Mouse (Mus musculus) heart, embryonic 15.5 days (tissue): ENCODE results near the gene Prkn. TPM values are rescaled to one million over a fixed set of nuclear protein-coding genes. Genes with fewer than 3 reads are reported as not detected.
"Not testable (repeated sequence)": the region's sequence is repeated elsewhere in the genome, so short reads cannot be mapped to it uniquely, and the experiment has no call there.

Experiments
- ATAC-seq: fragments of 200-750 bp; cut with Nextera tagmentation; replicated peaks from 2 replicates; pipeline ENCODE4 v1.8.0; 2017; ENCODE audit warnings: low read depth, moderate TSS enrichment; ENCODE audit not compliant: insufficient number of reproducible peaks, insufficient read depth, low FRiP score
- H3K27ac ChIP-seq: fragments of 300-500 bp; sonication (generic); 2 replicates; pipeline ENCODE4 v1.5.1; 2015; ENCODE audit warnings: mild to moderate bottlenecking, inconsistent platforms
- H3K27me3 ChIP-seq: fragments of 300-500 bp; sonication (generic); 2 replicates; pipeline ENCODE4 v1.6.1; 2015; ENCODE audit warnings: inconsistent platforms
- H3K36me3 ChIP-seq: fragments of 300-500 bp; sonication (generic); 2 replicates; pipeline ENCODE4 v1.6.1; 2015; ENCODE audit warnings: mild to moderate bottlenecking, inconsistent platforms
- H3K4me1 ChIP-seq: fragments of 300-500 bp; sonication (generic); replicated peaks from 2 replicates; pipeline ENCODE4 v1.6.1; 2015; ENCODE audit warnings: inconsistent platforms
- H3K4me2 ChIP-seq: fragments of 300-500 bp; sonication (generic); 2 replicates; pipeline ENCODE4 v1.6.1; 2015; ENCODE audit warnings: inconsistent platforms, mild to moderate bottlenecking, moderate library complexity
- H3K4me3 ChIP-seq: fragments of 300-500 bp; sonication (generic); 2 replicates; pipeline ENCODE4 v1.5.1; 2015; ENCODE audit warnings: mild to moderate bottlenecking, inconsistent platforms
- H3K9ac ChIP-seq: fragments of 300-500 bp; sonication (generic); 2 replicates; pipeline ENCODE4 v1.6.1; 2015; ENCODE audit warnings: mild to moderate bottlenecking, inconsistent platforms
- H3K9me3 ChIP-seq: fragments of 300-500 bp; sonication (generic); replicated peaks from 2 replicates; pipeline ENCODE4 v1.6.1; 2016; ENCODE audit warnings: inconsistent platforms
- WGBS: fragments of 180-500 bp; shearing (Covaris S2); methylation state at CpG from one replicate; pipeline ENCODE4 v1.1.7; 2015; ENCODE audit warnings: mixed read lengths; 5-methylcytosine and 5-hydroxymethylcytosine counted together
- polyA plus RNA-seq: library from polyadenylated mRNA; unstranded; fragments of >200 nt; fragmentation: Nextera tagmentation; extraction: Ambion mirVana; gene quantifications from 2 replicates; pipeline ENCODE4 v1.2.1, GENCODE M21; 2015

Prkn gene
- polyA plus RNA-seq, 1 experiment from 2014 or later = 2.1 TPM

DNA sequence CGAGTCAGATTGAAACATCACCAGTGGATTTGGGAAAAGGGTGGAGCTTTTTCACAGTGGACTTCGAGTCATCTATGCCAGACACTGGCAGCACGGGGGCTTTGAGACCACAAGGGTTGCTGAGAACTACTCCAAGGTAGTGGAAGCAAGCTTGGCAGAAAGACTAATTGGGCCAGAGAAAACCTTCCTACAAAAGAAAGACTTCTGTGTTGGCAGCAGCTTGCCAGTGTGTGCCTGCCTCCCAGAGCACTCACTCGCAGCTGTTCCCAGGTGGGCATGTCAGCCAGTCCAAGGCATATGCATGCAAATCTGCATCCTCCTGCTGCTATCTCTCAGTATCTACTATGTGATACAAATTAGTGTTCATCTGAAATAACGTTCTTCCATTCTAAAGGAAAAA is 302.1 kb downstream of the Prkn start:
- no peak for ATAC-seq
- no peaks in the 10 kb centered on the region for H3K27me3 ChIP-seq
- H3K4me2 ChIP-seq = no peak overlapping the region
- no peaks in the 10 kb centered on the region for H3K9me3 ChIP-seq
- no peak overlapping the region for H3K9ac ChIP-seq
- WGBS = 67% methylated on average over 5 of the region's 5 CpGs
- no peak overlapping the region for H3K27ac ChIP-seq
- H3K36me3 ChIP-seq = no peaks in the 10 kb centered on the region
- no peaks in the 10 kb centered on the region for H3K4me1 ChIP-seq
- H3K4me3 ChIP-seq = no peak overlapping the region

DNA sequence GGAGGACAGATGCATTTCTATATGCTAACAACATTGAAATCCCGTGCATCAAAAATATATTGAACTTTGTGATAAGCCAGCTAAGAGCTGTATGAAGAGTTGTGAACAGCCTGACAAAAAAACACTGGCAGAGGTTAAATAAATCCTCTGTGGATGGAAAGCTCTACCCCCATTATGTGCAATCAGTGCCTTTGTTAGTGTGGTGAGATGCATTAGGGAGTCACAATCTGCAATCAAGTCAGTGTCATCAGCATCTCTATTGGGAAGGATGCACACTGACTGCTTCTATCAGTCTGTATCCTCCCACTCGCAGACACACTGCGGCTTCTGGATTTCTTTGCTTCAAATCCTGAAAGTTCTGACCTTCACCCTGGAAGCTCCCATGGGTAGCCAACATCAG is 315.9 kb downstream of the Prkn start:
- Histone ChIP-seq H3K9me3 (no peaks in the 10 kb centered on the region), H3K27ac (no peak overlapping the region), H3K9ac (no peak overlapping the region), H3K4me1 (no peaks in the 10 kb centered on the region), H3K36me3 (no peaks in the 10 kb centered on the region), H3K27me3 (no peaks in the 10 kb centered on the region), H3K4me2 (no peak overlapping the region), H3K4me3 (no peak overlapping the region)
- 74% methylated on average over 3 of the region's 3 CpGs for WGBS
- ATAC-seq = no peak

DNA sequence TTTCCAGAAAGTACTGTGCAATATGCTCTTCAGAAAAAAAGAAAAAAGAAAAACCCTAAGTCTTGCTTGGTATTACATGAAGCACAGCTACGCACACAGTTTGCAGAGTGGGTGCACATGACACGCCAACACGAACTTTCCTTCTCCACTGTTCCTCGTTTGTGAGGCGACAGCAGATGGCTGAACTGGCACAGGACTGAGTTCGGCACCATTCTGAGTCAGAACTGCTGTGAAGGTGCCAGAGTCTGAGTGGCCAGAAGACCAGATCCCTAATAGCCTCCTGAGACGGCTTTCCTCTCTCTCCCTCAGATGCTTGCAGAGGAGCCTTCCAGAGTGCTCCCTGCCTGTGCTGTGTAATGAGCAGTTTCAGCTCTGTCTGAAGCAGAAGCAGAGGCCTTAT is 317.4 kb downstream of the Prkn start:
- Histone ChIP-seq H3K4me1 (no peaks in the 10 kb centered on the region), H3K27me3 (no peaks in the 10 kb centered on the region), H3K4me3 (no peak overlapping the region), H3K9me3 (no peaks in the 10 kb centered on the region), H3K36me3 (no peaks in the 10 kb centered on the region), H3K9ac (no peak overlapping the region), H3K27ac (no peak overlapping the region), H3K4me2 (no peak overlapping the region)
- no peak for ATAC-seq
- 62% methylated on average over 7 of the region's 7 CpGs for WGBS

DNA sequence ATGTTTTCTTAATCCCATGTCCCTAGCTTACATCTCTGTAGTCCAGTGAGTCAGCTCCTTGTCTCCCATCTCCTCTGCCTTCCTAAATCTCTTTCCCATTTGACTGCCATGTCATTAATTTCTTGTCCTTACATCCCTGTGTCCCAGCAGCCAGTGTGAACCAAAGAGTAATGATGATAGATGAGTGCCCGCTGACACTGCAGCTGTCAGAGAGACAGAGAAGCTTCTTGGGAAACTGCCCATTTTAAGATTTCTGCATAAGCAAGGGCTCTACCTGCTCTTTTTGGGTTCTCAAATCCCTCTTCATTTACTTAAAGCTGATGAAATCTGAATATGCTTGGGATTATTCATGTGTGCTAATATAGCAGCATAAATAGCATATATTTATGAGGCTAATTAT is 321.3 kb downstream of the Prkn start:
- H3K4me1 ChIP-seq = no peaks in the 10 kb centered on the region
- no peak overlapping the region for H3K4me3 ChIP-seq
- H3K27ac ChIP-seq = no peak overlapping the region
- no peaks in the 10 kb centered on the region for H3K9me3 ChIP-seq
- H3K27me3 ChIP-seq = no peaks in the 10 kb centered on the region
- H3K4me2 ChIP-seq = no peak overlapping the region
- WGBS = 80% methylated on average over 1 of the region's 1 CpGs
- no peaks in the 10 kb centered on the region for H3K36me3 ChIP-seq
- no peak overlapping the region for H3K9ac ChIP-seq
- no peak for ATAC-seq

GRCm38 (mm10) chr17:11162770-11163169 is 322.6 kb downstream of the Prkn start:
- H3K36me3 ChIP-seq = no peaks in the 10 kb centered on the region
- H3K9me3 ChIP-seq = no peaks in the 10 kb centered on the region
- no peak overlapping the region for H3K27ac ChIP-seq
- ATAC-seq = no peak
- 75% methylated on average over 3 of the region's 3 CpGs for WGBS
- no peaks in the 10 kb centered on the region for H3K27me3 ChIP-seq
- H3K4me3 ChIP-seq = no peak overlapping the region
- no peak overlapping the region for H3K9ac ChIP-seq
- H3K4me1 ChIP-seq = no peaks in the 10 kb centered on the region
- no peak overlapping the region for H3K4me2 ChIP-seq

- H3K4me3 ChIP-seq = no peak overlapping the region
- H3K9ac ChIP-seq = no peak overlapping the region
- no peaks in the 10 kb centered on the region for H3K4me1 ChIP-seq
- no peaks in the 10 kb centered on the region for H3K36me3 ChIP-seq
- H3K4me2 ChIP-seq = no peak overlapping the region
- H3K27me3 ChIP-seq = no peaks in the 10 kb centered on the region
- H3K27ac ChIP-seq = no peak overlapping the region
- no peaks in the 10 kb centered on the region for H3K9me3 ChIP-seq
- ATAC-seq = no peak
Observed at GRCm38 (mm10) chr17:11187356-11187755, 347.2 kb downstream of the Prkn start.

DNA sequence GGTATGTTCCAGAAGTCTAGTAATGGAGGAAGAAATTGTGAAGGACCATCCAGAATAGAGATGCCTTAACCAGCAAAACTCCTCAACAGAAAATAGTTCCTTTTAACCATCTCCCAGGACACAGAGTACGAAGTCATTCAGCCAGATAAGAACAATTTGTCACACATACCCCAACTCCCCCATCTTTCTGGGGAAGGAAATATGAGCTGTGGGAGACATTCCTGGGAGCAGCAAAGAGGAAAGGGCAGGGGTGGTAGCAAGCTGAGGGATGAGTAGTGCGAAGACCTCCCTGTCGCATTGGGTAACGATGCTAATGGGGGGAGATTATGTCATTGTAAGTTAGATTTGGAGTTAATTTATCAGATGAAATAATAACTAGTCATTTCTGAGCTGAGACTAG is 348.3 kb downstream of the Prkn start:
- Histone ChIP-seq H3K27me3 (no peaks in the 10 kb centered on the region), H3K4me1 (no peaks in the 10 kb centered on the region), H3K4me3 (no peak overlapping the region), H3K36me3 (no peaks in the 10 kb centered on the region), H3K9ac (no peak overlapping the region), H3K9me3 (no peaks in the 10 kb centered on the region), H3K27ac (no peak overlapping the region), H3K4me2 (no peak overlapping the region)
- no peak for ATAC-seq
- WGBS = 66% methylated on average over 4 of the region's 4 CpGs

DNA sequence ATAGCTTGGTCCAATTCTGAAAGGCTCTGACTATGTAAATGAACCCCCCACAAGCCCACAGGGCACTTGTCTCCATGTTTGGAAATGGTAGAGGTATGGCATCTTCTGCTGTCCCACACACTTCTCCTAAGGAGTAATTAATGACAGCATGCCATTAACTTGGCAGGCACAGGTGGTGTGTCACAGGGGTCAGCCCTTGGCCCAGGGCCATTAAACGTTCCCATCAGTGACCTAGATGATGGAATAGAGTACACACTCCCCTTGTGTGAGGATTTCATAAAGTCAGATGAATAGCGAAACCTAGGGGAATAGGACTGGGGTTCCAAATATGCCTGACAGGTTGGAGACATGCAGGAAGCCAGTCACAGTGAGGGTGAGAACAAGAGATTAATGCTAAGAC is 350.1 kb downstream of the Prkn start:
- Histone ChIP-seq H3K27me3 (no peaks in the 10 kb centered on the region), H3K9me3 (no peaks in the 10 kb centered on the region), H3K4me3 (no peak overlapping the region), H3K27ac (no peak overlapping the region), H3K4me2 (no peak overlapping the region), H3K4me1 (no peaks in the 10 kb centered on the region), H3K36me3 (no peaks in the 10 kb centered on the region), H3K9ac (no peak overlapping the region)
- WGBS = 65% methylated on average over 2 of the region's 2 CpGs
- no peak for ATAC-seq

DNA sequence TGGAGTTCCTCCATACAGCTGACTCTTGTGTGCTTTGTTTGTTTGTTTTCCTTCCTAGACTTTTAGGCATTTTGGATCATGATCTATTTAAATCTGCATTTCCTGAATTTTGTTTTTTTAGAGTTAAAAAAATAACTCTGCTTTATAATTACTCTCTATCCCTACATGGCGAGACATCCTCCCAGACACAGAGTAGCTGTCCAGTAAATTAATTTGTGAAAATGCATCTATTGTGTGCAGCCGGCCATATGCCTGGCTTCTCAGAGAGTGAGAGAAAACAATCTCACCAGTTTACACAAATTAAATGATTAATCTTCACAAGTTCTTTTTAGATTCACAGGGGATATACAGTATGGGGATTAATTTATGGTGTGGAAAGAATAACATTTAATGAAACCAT is 357.9 kb downstream of the Prkn start:
- 67% methylated on average over 2 of the region's 2 CpGs for WGBS
- no peak overlapping the region for H3K27ac ChIP-seq
- no peak for ATAC-seq

DNA sequence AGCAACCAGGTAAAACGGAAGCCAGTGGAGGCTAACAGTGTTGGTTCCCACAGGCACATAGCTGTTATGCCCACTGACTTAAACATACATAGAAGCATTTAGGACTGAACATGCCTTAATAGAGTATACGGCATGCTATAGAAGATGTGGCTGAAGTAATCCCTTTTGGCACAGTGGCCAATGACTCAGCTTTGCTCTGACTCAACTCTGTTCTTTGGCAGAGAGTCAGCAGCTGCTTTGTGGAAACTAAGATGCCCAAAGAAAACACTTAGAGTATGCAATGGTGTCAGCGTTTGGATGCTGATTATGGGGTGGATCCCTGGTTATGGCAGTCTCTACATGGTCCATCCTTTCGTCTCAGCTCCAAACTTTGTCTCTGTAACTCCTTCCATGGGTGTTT is 368.9 kb downstream of the Prkn start:
- WGBS = 73% methylated on average over 4 of the region's 4 CpGs
- not testable (repeated sequence) for H3K9ac ChIP-seq, H3K4me1 ChIP-seq, H3K4me3 ChIP-seq, H3K9me3 ChIP-seq, ATAC-seq, H3K27ac ChIP-seq, H3K36me3 ChIP-seq, H3K4me2 ChIP-seq, H3K27me3 ChIP-seq

More for the DNA sequence above, 357.9 kb downstream of the Prkn start:
- H3K36me3 ChIP-seq = no peaks in the 10 kb centered on the region
- no peak overlapping the region for H3K4me2 ChIP-seq
- H3K4me1 ChIP-seq = no peaks in the 10 kb centered on the region
- H3K4me3 ChIP-seq = no peak overlapping the region
- no peaks in the 10 kb centered on the region for H3K27me3 ChIP-seq
- H3K9ac ChIP-seq = no peak overlapping the region
- H3K9me3 ChIP-seq = no peaks in the 10 kb centered on the region

DNA sequence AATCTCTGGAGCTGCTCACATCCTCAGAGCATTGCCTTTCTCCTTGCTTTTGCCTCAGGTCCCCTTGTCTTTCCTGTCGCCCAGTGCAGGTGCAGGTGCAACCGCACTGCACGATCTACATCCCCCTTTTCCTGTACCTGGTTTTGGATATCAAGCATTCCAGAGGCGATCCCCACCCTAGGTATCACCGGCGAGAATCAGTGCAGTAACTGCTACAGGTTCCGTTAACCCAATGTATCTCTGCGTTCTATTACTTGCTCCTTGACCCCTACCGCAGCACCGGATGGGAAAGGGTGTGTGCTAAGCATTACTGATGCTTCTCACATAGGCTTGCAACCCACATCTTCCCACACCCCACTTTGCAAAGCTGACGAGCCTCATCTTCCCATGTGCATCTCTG is 370.8 kb downstream of the Prkn start:
- no peaks in the 10 kb centered on the region for H3K4me1 ChIP-seq
- 81% methylated on average over 11 of the region's 11 CpGs for WGBS
- no peak overlapping the region for H3K27ac ChIP-seq
- H3K4me2 ChIP-seq = no peak overlapping the region
- H3K4me3 ChIP-seq = no peak overlapping the region
- H3K9me3 ChIP-seq = no peaks in the 10 kb centered on the region
- H3K27me3 ChIP-seq = no peaks in the 10 kb centered on the region
- ATAC-seq = no peak
- no peak overlapping the region for H3K9ac ChIP-seq
- no peaks in the 10 kb centered on the region for H3K36me3 ChIP-seq

- Histone ChIP-seq H3K27ac (no peak overlapping the region), H3K27me3 (no peaks in the 10 kb centered on the region), H3K4me2 (no peak overlapping the region), H3K36me3 (no peaks in the 10 kb centered on the region), H3K4me1 (no peaks in the 10 kb centered on the region), H3K9ac (no peak overlapping the region), H3K4me3 (no peak overlapping the region), H3K9me3 (no peaks in the 10 kb centered on the region)
- no peak for ATAC-seq
- WGBS = 69% methylated on average over 4 of the region's 4 CpGs
Observed at GRCm38 (mm10) chr17:11211591-11211990, 371.4 kb downstream of the Prkn start.

- Histone ChIP-seq H3K9me3 (no peaks in the 10 kb centered on the region), H3K36me3 (no peaks in the 10 kb centered on the region), H3K27me3 (no peaks in the 10 kb centered on the region), H3K4me2 (no peak overlapping the region), H3K4me1 (no peaks in the 10 kb centered on the region), H3K27ac (no peak overlapping the region), H3K9ac (no peak overlapping the region), H3K4me3 (no peak overlapping the region)
- 86% methylated on average over 3 of the region's 3 CpGs for WGBS
- no peak for ATAC-seq
Observed at GRCm38 (mm10) chr17:11213689-11214088, 373.5 kb downstream of the Prkn start.
